Mouse (Mus musculus) macrophage (primary cell): ENCODE data around the gene Dicer1. TPM values are rescaled to one million over a fixed set of nuclear protein-coding genes. Genes with fewer than 3 reads are reported as not detected.

Experiments used
- H3K27ac ChIP-seq: fragments of 350-480 bp; formaldehyde crosslinking; 2 replicates; pipeline ENCODE4 v1.9.0; 2021
- H3K36me3 ChIP-seq: fragments of 350-480 bp; formaldehyde crosslinking; 2 replicates; pipeline ENCODE4 v1.9.0; 2021; ENCODE audit errors: inconsistent target
- H3K4me3 ChIP-seq: fragments of 350-480 bp; formaldehyde crosslinking; 2 replicates; pipeline ENCODE4 v1.9.0; 2021; ENCODE audit errors: inconsistent target
- H3K79me2 ChIP-seq: fragments of 350-480 bp; formaldehyde crosslinking; 2 replicates; pipeline ENCODE4 v1.9.0; 2021; ENCODE audit errors: inconsistent target
- WGBS: methylation state at CpG from one replicate; pipeline ENCODE4 v1.1.7; 2026; ENCODE audit warnings: inconsistent platforms; ENCODE audit not compliant: missing documents; 5-methylcytosine and 5-hydroxymethylcytosine counted together
- polyA plus RNA-seq: library from polyadenylated mRNA; stranded (reverse); fragments of 250-400 nt; gene quantifications from 3 replicates; pipeline ENCODE4 v1.2.4, GENCODE M21; 2018; ENCODE audit warnings: inconsistent platforms
- total RNA-seq, 78 experiments: library from RNA; depleted of rRNA; stranded (reverse); fragments of 250-400 nt; gene quantifications; 1 replicate in 9 of 78; 2 replicates in 24 of 78; 3 replicates in 43 of 78; 4 replicates in 2 of 78; pipeline ENCODE4 v1.2.4; 2018; ENCODE audit warnings: inconsistent platforms in 56 of 78

Dicer1 gene
- 100 to 1,000 TPM in 1 of 26 experiments, 10 to 100 TPM in 25; 22.9 to 100 (median 74.1) TPM for total RNA-seq (2018; cell fraction: chromatin; rRNA removed)
- total RNA-seq (2018; cell fraction: cytosol; rRNA removed), result 10 to 100 TPM; 15.3 to 35.2 (median 25.9) TPM
- total RNA-seq (2018; cell fraction: nucleus; rRNA removed), result 100 to 1,000 TPM in 1 of 26 experiments, 10 to 100 TPM in 25; 20.5 to 101 (median 49.6) TPM
- polyA plus RNA-seq, result 16.0 to 20.5 TPM (median 20.3 TPM) in 3 replicates

DNA sequence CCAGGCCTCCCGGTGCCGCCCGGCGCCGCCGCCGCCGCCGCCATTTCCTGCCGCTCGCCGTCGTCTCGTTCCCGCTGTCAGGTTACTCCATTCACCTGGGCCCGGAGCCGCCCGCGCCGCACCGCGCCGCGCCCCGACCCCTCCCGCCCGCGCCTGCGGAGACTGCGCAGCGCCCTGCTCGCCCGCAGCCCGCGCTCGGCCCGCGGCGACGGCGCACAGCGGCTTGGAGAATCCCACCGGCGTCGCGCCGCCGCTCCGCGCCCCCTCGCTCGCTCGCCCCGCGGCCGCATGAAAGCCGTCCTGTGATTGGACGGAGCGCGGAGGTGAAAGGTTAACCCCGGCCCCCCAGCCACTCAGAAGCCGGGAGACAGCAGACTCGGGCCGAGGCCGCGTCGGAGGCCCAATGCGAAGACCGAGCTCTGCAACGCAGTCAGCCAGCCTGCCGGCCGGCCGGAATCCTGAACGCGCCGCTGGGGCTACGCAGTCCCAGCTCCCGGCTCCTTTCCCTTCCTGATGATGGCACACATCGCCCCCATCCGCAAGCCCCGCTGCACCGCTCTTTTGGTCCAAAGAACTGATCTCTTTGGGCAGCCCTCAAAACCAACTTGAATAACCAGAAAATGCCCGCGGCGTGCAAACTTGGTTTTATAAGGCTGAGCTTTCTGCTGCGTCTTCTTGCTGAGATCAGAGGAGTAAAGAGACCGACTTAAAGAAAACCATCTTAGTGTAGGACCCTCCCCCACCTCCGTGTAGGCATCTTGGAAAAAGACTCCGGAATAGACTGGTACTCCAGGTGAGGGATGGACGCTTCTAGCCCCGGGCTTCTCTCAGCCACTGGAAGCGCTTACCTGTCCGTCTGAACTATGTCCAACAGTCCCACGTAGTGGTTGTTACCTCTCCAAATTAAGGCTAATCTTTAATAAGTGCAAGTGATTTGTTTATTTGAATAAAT is at the start of gene Dicer1:
Gene Dicer1 (minus strand): TSS at position 139 of the 952 bp plus-strand sequence.
- WGBS, result 2% methylated on average over 64 of the region's 94 CpGs
- peaks cover 43% of the 10 kb centered on the region for H3K79me2 ChIP-seq
- peak within 1 kb of the TSS; percentile 59 for H3K4me3 ChIP-seq
- no peak within 1 kb of the TSS for H3K27ac ChIP-seq
- H3K36me3 ChIP-seq, result no peaks in the 10 kb centered on the region

DNA sequence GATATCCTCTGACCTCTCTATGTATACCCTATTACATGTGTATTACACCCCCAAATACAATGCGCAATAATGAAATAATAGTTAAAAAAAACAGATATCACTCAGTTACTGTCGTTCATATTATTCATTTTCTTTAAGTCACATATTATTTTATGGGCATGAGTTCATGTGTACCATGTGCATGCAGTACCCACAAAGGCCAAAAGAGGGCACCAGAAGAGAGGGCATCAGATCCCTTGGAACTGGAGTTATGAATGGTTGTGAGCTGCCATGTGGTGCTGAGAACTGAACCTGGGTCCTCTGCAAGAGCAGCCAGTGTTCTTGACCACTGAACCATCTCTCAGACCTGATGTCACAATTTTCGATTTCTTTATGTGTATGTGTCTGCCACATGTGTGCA is 47.6 kb upstream of the Dicer1 start:
- H3K4me3 ChIP-seq, result no peak overlapping the region
- H3K27ac ChIP-seq, result no peak overlapping the region
- no peaks in the 10 kb centered on the region for H3K79me2 ChIP-seq
- WGBS, result 89% methylated on average over 3 of the region's 3 CpGs
- no peaks in the 10 kb centered on the region for H3K36me3 ChIP-seq

DNA sequence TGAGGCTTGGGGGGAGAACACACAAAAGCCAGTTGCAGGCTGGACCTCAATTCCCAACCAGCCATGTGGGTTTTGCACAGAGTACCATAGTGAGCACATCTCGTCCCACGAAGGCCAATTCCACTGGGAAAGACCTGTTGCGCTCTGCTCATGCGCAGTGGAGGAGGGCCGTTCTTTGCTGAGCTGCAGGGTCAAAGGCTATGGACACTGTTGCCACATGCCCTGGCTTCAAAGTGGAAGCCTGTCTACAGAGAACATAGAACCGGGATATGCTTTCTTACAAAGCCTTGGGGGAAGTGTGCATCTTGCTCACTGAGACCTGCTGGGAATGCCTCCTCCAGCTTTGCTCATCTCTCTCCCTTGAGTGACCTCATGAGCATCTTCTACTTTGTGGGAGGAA is 46.2 kb upstream of the Dicer1 start:
- Histone ChIP-seq H3K36me3 (no peaks in the 10 kb centered on the region), H3K27ac (no peak overlapping the region), H3K79me2 (no peaks in the 10 kb centered on the region), H3K4me3 (no peak overlapping the region)
- WGBS, result 100% methylated on average over 6 of the region's 6 CpGs

DNA sequence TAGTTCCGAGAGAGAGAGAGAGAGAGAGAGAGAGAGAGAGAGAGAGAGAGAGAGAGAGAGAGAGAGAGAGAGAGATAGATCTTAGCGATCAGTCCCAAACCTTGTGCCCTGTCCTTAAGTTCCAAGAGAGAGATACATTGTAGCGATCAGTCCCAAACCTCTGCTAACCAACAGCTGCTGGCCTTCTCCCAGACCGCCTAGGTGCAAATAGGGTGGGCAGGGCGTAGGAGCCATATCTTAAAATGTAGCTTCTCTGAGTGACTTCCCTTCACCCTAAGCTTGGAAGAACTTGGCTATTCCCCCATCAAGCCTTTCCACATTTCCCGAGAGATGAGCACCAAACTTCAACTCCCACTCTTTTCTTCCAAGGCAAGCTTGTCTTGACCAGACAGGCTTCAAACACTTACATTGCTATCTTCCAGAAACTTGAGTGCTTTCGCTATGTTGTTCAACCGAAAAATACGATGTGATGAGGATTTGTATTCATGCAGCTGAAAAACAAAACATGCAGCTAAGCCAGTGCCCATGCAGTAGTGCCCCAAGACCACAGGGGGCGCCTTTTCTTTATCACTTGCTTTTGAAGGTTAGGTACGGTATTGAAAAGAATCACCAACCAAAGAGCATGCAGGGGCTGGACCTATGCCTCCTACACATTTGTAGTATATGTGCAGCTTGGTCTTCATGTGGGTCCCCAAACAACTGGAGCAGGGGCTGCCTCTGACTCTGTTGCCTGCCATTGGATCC is 45.1 kb upstream of the Dicer1 start:
- no peaks in the 10 kb centered on the region for H3K79me2 ChIP-seq
- H3K36me3 ChIP-seq, result no peaks in the 10 kb centered on the region
- no peak overlapping the region for H3K4me3 ChIP-seq
- H3K27ac ChIP-seq, result no peak overlapping the region
- WGBS, result 92% methylated on average over 11 of the region's 11 CpGs

DNA sequence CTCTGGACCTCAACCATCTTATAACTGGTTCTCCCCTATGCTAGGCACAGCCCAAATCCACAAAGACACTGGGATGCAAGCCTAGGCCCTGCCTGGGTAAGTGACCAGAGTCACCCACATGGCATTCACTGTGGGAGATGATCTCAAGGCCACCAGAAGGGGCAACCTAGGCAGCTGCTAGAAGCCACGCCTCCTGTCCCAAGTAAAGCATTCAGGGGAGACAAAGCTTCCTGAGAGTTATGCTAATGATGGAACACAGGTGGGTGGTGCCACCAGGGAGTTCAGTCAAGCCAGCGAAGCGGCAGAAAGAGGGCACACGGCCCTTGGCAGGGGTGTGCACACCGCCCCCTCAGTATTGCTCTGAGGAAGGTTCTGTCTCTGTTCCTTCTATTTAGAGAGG is 43.2 kb upstream of the Dicer1 start:
- Histone ChIP-seq H3K27ac (no peak overlapping the region), H3K36me3 (no peaks in the 10 kb centered on the region), H3K79me2 (no peaks in the 10 kb centered on the region), H3K4me3 (no peak overlapping the region)
- WGBS, result 76% methylated on average over 5 of the region's 5 CpGs

DNA sequence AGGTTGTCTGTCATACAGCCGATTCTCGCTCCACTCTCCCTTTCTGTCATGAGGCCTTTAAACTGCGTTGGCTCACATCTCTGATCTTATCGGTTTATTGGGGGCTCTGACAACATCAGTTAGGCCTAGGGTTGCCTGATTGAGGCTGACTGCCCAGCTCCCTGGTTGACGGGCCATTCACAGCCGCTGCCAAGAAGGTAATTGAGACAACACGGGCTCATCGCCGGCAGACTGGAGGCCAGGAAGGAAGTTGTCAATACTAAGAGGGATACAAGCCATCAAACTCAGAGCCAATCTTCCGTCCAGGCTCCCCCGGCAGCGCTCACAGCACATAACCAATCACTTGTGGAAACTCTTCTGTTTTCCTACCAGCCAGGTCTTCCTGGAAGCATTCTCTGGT is 41.7 kb upstream of the Dicer1 start:
- WGBS, result 53% methylated on average over 12 of the region's 12 CpGs
- Histone ChIP-seq H3K36me3 (no peaks in the 10 kb centered on the region), H3K4me3 (no peak overlapping the region), H3K79me2 (no peaks in the 10 kb centered on the region), H3K27ac (no peak overlapping the region)

DNA sequence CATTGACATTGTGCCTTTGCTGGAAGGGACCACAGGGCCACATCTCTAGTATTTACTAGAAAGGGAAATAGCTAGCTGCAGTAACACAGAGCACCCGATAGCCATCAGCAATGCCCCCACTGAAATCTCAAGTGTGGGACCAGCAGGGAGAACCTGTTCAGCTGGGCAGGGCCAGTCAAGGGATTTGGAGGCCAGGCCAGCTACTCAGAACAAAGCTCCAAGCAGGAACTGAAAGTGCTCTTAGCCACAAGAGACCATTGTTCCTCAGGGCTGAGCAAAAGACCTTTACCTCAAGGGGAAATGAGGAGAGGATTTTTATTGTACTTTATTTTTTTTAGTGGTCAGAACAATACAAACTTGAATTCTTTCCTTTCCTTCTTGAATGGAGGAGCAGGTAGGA is 25.9 kb upstream of the Dicer1 start:
- no peaks in the 10 kb centered on the region for H3K79me2 ChIP-seq
- no peaks in the 10 kb centered on the region for H3K36me3 ChIP-seq
- no peak overlapping the region for H3K4me3 ChIP-seq
- no peak overlapping the region for H3K27ac ChIP-seq
- WGBS, result 38% methylated on average over 1 of the region's 1 CpGs

DNA sequence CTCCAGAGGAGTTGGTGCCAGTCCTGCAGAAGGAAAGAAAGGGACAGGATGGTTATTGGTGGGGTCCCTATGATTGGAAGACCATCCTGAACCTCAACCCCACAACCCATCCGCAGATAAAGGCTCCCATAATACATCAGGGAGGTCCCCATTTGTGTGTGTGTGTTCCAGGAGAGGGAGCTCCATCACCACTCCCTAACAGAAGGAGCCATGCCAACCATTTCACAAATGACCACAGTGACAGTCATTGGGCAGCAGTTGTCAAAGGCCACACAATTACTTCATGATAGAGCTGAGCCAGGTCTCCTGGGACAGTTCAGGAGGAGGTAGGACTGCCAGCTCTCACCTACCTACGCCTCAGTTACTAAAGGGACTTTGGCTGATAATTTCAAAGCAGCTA is 20.2 kb upstream of the Dicer1 start:
- no peaks in the 10 kb centered on the region for H3K36me3 ChIP-seq
- no peak overlapping the region for H3K27ac ChIP-seq
- no peak overlapping the region for H3K4me3 ChIP-seq
- no peaks in the 10 kb centered on the region for H3K79me2 ChIP-seq
- WGBS, result 71% methylated on average over 1 of the region's 2 CpGs

DNA sequence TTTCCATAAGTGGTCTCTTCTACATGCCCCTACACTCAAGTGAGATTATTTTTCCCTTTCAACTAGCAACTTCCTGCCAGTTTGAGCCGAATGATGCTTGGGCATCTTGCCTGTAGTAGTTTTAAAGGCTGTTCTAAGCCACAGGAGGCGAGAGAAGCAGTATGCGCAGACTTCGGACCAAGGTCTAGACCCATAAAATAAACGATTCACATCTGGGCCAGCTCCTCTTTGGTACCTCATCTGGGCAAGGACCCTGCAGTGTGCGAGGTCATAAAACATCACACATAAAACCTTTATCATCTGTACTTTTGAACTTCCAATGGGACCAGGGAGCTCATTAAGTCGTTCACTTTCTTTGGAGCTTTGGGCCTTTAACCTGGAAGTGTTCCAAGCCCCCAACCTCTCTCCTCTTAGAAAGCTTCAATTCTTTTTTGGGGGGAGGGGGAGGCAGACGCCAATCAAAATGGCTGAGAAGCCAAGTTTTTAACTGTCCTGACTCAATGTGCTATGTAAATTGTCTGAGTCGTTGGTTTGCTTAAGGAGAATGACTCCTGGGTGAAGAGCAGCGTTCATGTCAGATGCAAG is 17.5 kb upstream of the Dicer1 start:
- 83% methylated on average over 10 of the region's 10 CpGs for WGBS
- Histone ChIP-seq H3K79me2 (no peaks in the 10 kb centered on the region), H3K36me3 (no peaks in the 10 kb centered on the region), H3K4me3 (no peak overlapping the region), H3K27ac (no peak overlapping the region)

DNA sequence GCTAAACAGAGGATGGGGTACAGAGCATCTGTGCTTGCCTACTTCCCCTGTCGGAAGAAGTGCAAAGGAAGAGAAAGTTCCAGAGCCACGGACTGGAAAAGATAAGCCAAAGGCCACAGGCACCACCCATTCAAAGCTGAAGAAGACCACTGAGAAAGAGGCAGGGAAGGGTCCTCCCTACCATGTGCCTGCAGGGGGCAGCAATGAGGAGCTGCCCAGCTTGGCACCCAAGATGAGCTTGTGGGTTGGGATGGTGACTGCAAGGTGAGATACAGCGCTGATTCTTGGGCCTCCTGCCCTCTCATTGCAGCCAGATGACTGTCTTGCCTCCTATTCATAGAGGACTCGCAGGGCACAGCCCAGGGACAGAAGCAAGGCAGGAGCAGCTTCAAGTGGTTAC is 15.4 kb upstream of the Dicer1 start:
- 68% methylated on average over 4 of the region's 4 CpGs for WGBS

DNA sequence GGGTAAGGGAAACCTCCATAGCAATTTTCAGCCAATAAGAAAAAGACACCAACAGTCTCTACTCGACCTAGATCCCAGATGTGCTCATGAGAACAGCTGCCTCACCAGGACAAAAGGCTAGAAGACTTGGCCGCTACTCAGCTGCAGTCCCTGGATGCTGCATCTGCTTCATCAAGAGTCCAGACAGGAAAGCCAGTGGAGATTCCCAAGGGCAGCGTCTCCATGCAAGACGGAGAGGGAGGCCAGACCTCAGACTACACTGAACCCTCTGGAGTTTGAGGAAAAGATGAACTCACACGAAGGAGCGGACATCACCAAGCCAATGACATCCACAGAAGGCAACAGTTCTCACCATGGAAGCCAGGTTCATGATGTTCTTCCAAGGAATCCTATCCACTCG is 14.0 kb upstream of the Dicer1 start:
- Histone ChIP-seq H3K79me2 (no peaks in the 10 kb centered on the region), H3K27ac (no peak overlapping the region), H3K36me3 (no peaks in the 10 kb centered on the region), H3K4me3 (no peak overlapping the region)
- 76% methylated on average over 7 of the region's 7 CpGs for WGBS

More for the DNA sequence above, 15.4 kb upstream of the Dicer1 start:
- H3K27ac ChIP-seq, result no peak overlapping the region
- H3K4me3 ChIP-seq, result no peak overlapping the region
- H3K36me3 ChIP-seq, result no peaks in the 10 kb centered on the region
- no peaks in the 10 kb centered on the region for H3K79me2 ChIP-seq

DNA sequence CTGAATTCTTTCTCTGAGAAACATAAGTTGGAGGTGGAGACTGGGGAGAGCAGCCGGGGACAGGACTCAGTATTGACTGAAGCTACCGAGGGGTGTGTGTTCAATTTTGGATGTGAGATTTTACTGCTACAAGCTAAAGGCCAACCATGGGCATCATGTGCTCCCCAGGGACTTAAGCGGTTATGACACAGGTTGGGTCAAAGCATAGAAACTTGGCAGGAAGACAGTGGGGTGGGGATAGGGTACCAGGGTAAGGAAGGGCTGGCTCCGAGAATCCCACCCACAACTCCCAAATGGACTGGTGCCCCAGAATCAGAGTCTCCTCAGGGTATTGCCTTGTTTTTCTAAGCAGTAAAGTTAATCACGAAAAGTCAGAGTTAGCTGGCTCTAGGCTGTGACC is 13.4 kb upstream of the Dicer1 start:
- Histone ChIP-seq H3K79me2 (no peaks in the 10 kb centered on the region), H3K4me3 (no peak overlapping the region), H3K27ac (no peak overlapping the region), H3K36me3 (no peaks in the 10 kb centered on the region)
- 76% methylated on average over 5 of the region's 5 CpGs for WGBS

DNA sequence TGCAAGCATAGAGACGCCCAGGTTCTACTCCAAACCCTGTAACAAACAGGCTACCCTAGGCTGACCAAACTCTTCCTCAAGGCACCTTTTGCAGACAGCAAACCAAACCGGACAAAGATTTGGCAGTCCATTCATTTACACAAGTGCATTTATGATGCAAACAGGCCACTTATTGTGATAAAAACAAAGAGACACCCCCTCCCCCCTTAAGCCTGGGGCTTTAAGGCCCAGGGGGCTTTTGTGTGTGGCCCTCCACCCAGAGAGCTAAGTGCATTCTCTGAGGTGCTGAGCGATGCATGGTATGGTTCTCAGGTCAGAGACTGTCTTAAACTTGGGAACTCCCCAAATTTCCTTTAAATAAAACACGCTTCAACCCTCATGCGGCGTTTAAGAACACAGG is 12.2 kb upstream of the Dicer1 start:
- Histone ChIP-seq H3K27ac (no peak overlapping the region), H3K36me3 (no peaks in the 10 kb centered on the region), H3K4me3 (no peak overlapping the region), H3K79me2 (no peaks in the 10 kb centered on the region)
- WGBS, result 96% methylated on average over 6 of the region's 6 CpGs

DNA sequence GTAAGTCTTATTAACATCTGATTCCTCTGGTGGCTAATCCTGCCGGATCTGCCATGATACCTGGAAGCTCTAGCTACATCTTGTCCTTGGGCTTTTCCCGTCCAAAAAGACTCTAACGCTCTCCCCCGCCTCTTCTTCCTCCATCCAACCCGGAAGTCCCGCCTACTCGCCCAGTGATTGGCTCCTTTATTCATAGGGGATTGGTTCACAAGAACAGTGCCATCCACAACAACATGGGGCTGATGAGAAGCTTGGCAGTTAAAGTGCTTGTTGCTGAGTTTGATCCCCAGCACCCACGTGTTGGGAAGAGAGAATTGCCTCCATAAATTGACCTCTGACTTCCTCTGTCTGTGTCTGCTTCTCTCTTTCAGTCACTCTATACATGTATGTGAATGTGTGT is 9.7 kb upstream of the Dicer1 start:
- 89% methylated on average over 8 of the region's 8 CpGs for WGBS
- H3K79me2 ChIP-seq, result no peaks in the 10 kb centered on the region
- H3K36me3 ChIP-seq, result no peaks in the 10 kb centered on the region
- H3K27ac ChIP-seq, result no peak overlapping the region
- no peak overlapping the region for H3K4me3 ChIP-seq
